In genomic region chr6:55667801-55668200, GRCm38 (mm10) we compare ENCODE assay signal across 20 mouse cellular contexts. TPM values are rescaled to one million over a fixed set of nuclear protein-coding genes. Genes with fewer than 3 reads are reported as not detected.
DNase-seq lines count a peak whose midpoint lies in the region; ATAC-seq lines count a peak whose summit lies in the region.
"Had no signal": no experiment of that assay in that cellular context is flagged by ENCODE, and none has a peak within 500 bp of the region (broad histone marks: within the 10 kb centered on the region; RNA-seq: fewer than 3 reads in every experiment).

No protein-coding gene starts in this region.

- H3K36me3 ChIP-seq in midbrain, embryonic 11.5 days (ENCODE audit: control insufficient read depth, insufficient read depth, low read length), result no peaks in the 10 kb centered on the region
- no peaks in the 10 kb centered on the region for H3K36me3 ChIP-seq in midbrain, embryonic 10.5 days
- H3K36me3 ChIP-seq: G1E had no signal

- no peaks in the 10 kb centered on the region for H3K4me1 ChIP-seq in midbrain, embryonic 11.5 days (ENCODE audit: control insufficient read depth, insufficient read depth, low read length)
- no peaks in the 10 kb centered on the region for H3K4me1 ChIP-seq in midbrain, embryonic 10.5 days

- H3K9me3 ChIP-seq in midbrain, embryonic 11.5 days (ENCODE audit: control insufficient read depth, low read length), result no peaks in the 10 kb centered on the region
- no peaks in the 10 kb centered on the region for H3K9me3 ChIP-seq in midbrain, embryonic 10.5 days (replicated peaks)
- H3K9me3 ChIP-seq: G1E had no signal

- WGBS in midbrain, embryonic 11.5 days, result 77% methylated on average over 3 of the region's 3 CpGs
- 86% methylated on average over 3 of the region's 3 CpGs for WGBS in midbrain, embryonic 10.5 days

- no peaks in the 10 kb centered on the region for H3K27me3 ChIP-seq in midbrain, embryonic 11.5 days (ENCODE audit: control insufficient read depth, insufficient read depth, low read length)
- no peaks in the 10 kb centered on the region for H3K27me3 ChIP-seq in midbrain, embryonic 10.5 days (ENCODE audit: low read depth, poor library complexity, severe bottlenecking)
- H3K27me3 ChIP-seq: CH12.LX had no signal

- H3K4me3 ChIP-seq in midbrain, embryonic 11.5 days (ENCODE audit: low read depth, low read length), result no peak overlapping the region
- no peak overlapping the region for H3K4me3 ChIP-seq in midbrain, embryonic 10.5 days

- DNase-seq in heart, adult 11 months, result peak; percentile 56
- no peak for DNase-seq in heart, adult 9 months (ENCODE audit: low spot score in 2 of 2)
- DNase-seq in midbrain, embryonic 11.5 days (ENCODE audit: low spot score, missing footprints), result peak; percentile 57
- no peak for DNase-seq in midbrain, embryonic 10.5 days (ENCODE audit: low spot score)
- DNase-seq: adrenal gland, adult 2 months; adrenal gland, adult 8-10 months; adrenal gland, postnatal 10 days; adrenal gland, postnatal 14 days; adrenal gland, postnatal 25 days; adrenal gland, postnatal 36 days; B cell, adult 2 months; cerebellum, adult 11 months; cerebellum, adult 11-12 months; cerebellum, adult 18-20 months had no signal

- H3K4me2 ChIP-seq in midbrain, embryonic 11.5 days, result no peak overlapping the region

- no peak overlapping the region for H3K27ac ChIP-seq in midbrain, embryonic 11.5 days (ENCODE audit: low read depth, low read length)
- no peak overlapping the region for H3K27ac ChIP-seq in midbrain, embryonic 10.5 days (replicated peaks)

- no peak overlapping the region for H3K9ac ChIP-seq in midbrain, embryonic 11.5 days (ENCODE audit: low read length)

- no peak for ATAC-seq in midbrain, embryonic 11.5 days (ENCODE audit: low FRiP score)
- ATAC-seq: activated CD4-positive, CD25-positive, alpha-beta regulatory T cell, adult 4 months; CD4-positive, CD25-positive, alpha-beta regulatory T cell, adult 4 months; Patski had no signal

RNA-seq across cellular contexts. Expression of gene Neurod6, which starts 13.3 kb away (rescaled TPM):
- 0.31 TPM in 1 of 2 replicates, not detected in the other for polyA plus RNA-seq in midbrain, embryonic 11.5 days (2014; fragmentation: Nextera tagmentation; extraction: Ambion mirVana)
- polyA plus RNA-seq in midbrain, embryonic 10.5 days (2016; fragmentation: Nextera tagmentation; extraction: Ambion mirVana), result 0.05 TPM in 1 of 2 replicates, not detected in the other
- polyA plus RNA-seq: activated CD4-positive, CD25-positive, alpha-beta regulatory T cell, adult 4 months; adrenal gland, adult 2 months; C2C12; CD4-positive, CD25-positive, alpha-beta regulatory T cell, adult 4 months; G1E; Patski had no signal

Comparison
In these comparisons a context has a peak if more than half of its experiments do, and no peak if none do; other contexts are left out.
1. DNase-seq: peak in heart, adult 11 months (single experiment) and midbrain, embryonic 11.5 days (single experiment); none in heart, adult 9 months (0 of 2) and midbrain, embryonic 10.5 days (single experiment).